Mouse (Mus musculus) gastrocnemius, adult 18-20 months (tissue): ENCODE measurements at regions not wholly inside any gene's neighbourhood (a gene's known extent, or its start where the extent isn't known, plus 50 kb on each side); places are given as distances from the start of the nearest gene placed in this dataset.
A peak's percentile ranks its signal among the peaks of the same experiment; 100 is the strongest.
"Not testable (repeated sequence)": the region's sequence is repeated elsewhere in the genome, so short reads cannot be mapped to it uniquely, and the experiment has no call there.

Source experiments
- DNase-seq: peaks from one replicate; pipeline ENCODE4 v3.0.0; 2021; ENCODE audit warnings: low spot score

- peak; percentile 61 for DNase-seq
Measured at GRCm38 (mm10) chr5:148706323-148707120, 153.9 kb upstream of the Ubl3 start.

GRCm38 (mm10) chr5:148704769-148705168 is 152.2 kb upstream of the Ubl3 start:
- DNase-seq: peak; percentile 53

GRCm38 (mm10) chr5:148701859-148702258 is 149.3 kb upstream of the Ubl3 start:
- no peak for DNase-seq

- DNase-seq: no peak
Measured at GRCm38 (mm10) chr5:148701001-148701400, 148.4 kb upstream of the Ubl3 start.

GRCm38 (mm10) chr5:148700240-148700639 is 147.7 kb upstream of the Ubl3 start:
- DNase-seq: no peak

- no peak for DNase-seq
Measured at GRCm38 (mm10) chr5:148697631-148698368, 145.2 kb upstream of the Ubl3 start.

- no peak for DNase-seq
Measured at GRCm38 (mm10) chr5:148694352-148694751, 141.8 kb upstream of the Ubl3 start.

GRCm38 (mm10) chr5:148691486-148691885 is 138.9 kb upstream of the Ubl3 start:
- no peak for DNase-seq

GRCm38 (mm10) chr5:148690823-148691197 is 138.2 kb upstream of the Ubl3 start:
- no peak for DNase-seq

- no peak for DNase-seq
Measured at GRCm38 (mm10) chr5:148690158-148690822, 137.7 kb upstream of the Ubl3 start.

GRCm38 (mm10) chr5:148689297-148689696 is 136.7 kb upstream of the Ubl3 start:
- no peak for DNase-seq

GRCm38 (mm10) chr5:148688501-148688900 is 135.9 kb upstream of the Ubl3 start:
- DNase-seq: no peak

GRCm38 (mm10) chr5:148687827-148688226 is 135.2 kb upstream of the Ubl3 start:
- DNase-seq: no peak

GRCm38 (mm10) chr5:148684216-148684615 is 131.6 kb upstream of the Ubl3 start:
- no peak for DNase-seq

GRCm38 (mm10) chr5:148682553-148682952 is 130.0 kb upstream of the Ubl3 start:
- no peak for DNase-seq

- no peak for DNase-seq
Measured at GRCm38 (mm10) chr5:148680341-148680740, 127.8 kb upstream of the Ubl3 start.

GRCm38 (mm10) chr5:148679586-148679985 is 127.0 kb upstream of the Ubl3 start:
- DNase-seq: no peak

GRCm38 (mm10) chr5:148678285-148678937 is 125.8 kb upstream of the Ubl3 start:
- not testable (repeated sequence) for DNase-seq

- DNase-seq: no peak
Measured at GRCm38 (mm10) chr5:148674281-148674680, 121.7 kb upstream of the Ubl3 start.

GRCm38 (mm10) chr5:148662281-148662741 is 109.7 kb upstream of the Ubl3 start:
- peak; percentile 75 for DNase-seq

GRCm38 (mm10) chr5:148661120-148661519 is 108.5 kb upstream of the Ubl3 start:
- DNase-seq: no peak
